Mouse (Mus musculus) midbrain, embryonic 16.5 days (tissue): ENCODE results near the gene Rab6b. TPM values are rescaled to one million over a fixed set of nuclear protein-coding genes. Genes with fewer than 3 reads are reported as not detected.
"Not testable (repeated sequence)": the region's sequence is repeated elsewhere in the genome, so short reads cannot be mapped to it uniquely, and the experiment has no call there.

Experiments
- ATAC-seq: fragments of 200-750 bp; cut with Nextera tagmentation; 2 replicates; pipeline ENCODE4 v1.8.0; 2017; ENCODE audit warnings: moderate TSS enrichment
- H3K27ac ChIP-seq: fragments of 300-500 bp; sonication (generic); 2 replicates; pipeline ENCODE4 v1.5.1; 2014; ENCODE audit warnings: mild to moderate bottlenecking, low read length, mixed read lengths
- H3K27me3 ChIP-seq: fragments of 300-500 bp; sonication (generic); 2 replicates; pipeline ENCODE4 v1.6.1; 2014; ENCODE audit warnings: low read depth, low read length, mixed read lengths; ENCODE audit not compliant: control insufficient read depth, insufficient read depth
- H3K36me3 ChIP-seq: fragments of 300-500 bp; sonication (generic); 2 replicates; pipeline ENCODE4 v1.6.1; 2014; ENCODE audit warnings: mild to moderate bottlenecking, low read length, moderate library complexity, mixed read lengths; ENCODE audit not compliant: control insufficient read depth, insufficient read depth
- H3K4me1 ChIP-seq: fragments of 300-500 bp; sonication (generic); 2 replicates; pipeline ENCODE4 v1.6.1; 2014; ENCODE audit warnings: mild to moderate bottlenecking, low read length, mixed read lengths; ENCODE audit not compliant: control insufficient read depth, insufficient read depth
- H3K4me2 ChIP-seq: fragments of 300-500 bp; sonication (generic); 2 replicates; pipeline ENCODE4 v1.6.1; 2014; ENCODE audit warnings: mild to moderate bottlenecking, low read length, mixed read lengths
- H3K4me3 ChIP-seq: fragments of 300-500 bp; sonication (generic); 2 replicates; pipeline ENCODE4 v1.5.1; 2014; ENCODE audit warnings: low read depth, mild to moderate bottlenecking, low read length, moderate library complexity, mixed read lengths
- H3K9ac ChIP-seq: fragments of 300-500 bp; sonication (generic); 2 replicates; pipeline ENCODE4 v1.6.1; 2014; ENCODE audit warnings: low read depth, low read length, mixed read lengths
- H3K9me3 ChIP-seq: fragments of 300-500 bp; sonication (generic); replicated peaks from 2 replicates; pipeline ENCODE4 v1.6.1; 2014; ENCODE audit warnings: mild to moderate bottlenecking, low read length, mixed read lengths; ENCODE audit not compliant: control insufficient read depth, poor library complexity, severe bottlenecking
- WGBS: fragments of 180-500 bp; shearing (Covaris S2); extraction: QIAGEN DNeasy Blood & Tissue Kit; methylation state at CpG from one replicate; pipeline ENCODE4 v1.1.7; 2014; 5-methylcytosine and 5-hydroxymethylcytosine counted together
- polyA plus RNA-seq: library from polyadenylated mRNA; unstranded; fragments of >200 nt; fragmentation: Nextera tagmentation; extraction: Ambion mirVana; gene quantifications from 2 replicates; pipeline ENCODE4 v1.2.1, GENCODE M21; 2015

Gene Rab6b
- polyA plus RNA-seq, 1 experiment from 2014 or later: 126 TPM

DNA sequence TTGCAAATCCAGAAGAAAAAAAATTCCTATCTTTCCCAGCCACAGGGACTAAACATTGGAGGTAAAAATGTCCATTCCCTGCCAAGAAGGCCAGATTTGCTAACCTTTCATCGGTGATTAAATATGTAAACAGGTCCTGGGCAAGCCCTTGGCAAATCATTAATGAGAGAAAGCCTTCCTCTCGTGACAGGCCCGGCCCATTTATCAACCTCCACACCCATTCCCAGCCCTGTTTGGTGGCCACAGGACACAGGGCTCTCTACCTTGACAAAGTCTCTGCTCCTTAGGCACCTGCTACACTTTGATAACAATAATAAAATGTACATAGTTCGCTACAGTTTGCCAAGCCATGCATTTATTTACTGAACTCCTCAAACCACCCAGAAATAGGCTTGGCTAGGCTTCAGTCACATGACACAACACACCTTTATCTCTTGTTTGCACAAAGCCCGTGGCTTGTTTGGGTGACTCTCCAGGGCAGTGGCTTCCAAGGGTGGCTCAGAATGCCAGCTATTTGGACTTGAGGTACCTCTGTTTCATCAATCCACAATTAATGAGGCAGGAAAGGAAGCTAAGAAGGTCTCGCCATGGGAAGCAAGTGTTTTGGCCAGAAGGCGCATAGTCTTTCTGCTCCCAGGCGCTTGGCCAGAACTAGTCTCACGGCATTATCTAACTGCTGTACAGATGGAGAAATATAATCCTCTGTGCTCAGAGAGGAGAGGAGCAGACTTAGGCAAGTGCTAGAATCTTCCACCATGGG lies 21.3 kb upstream of the Rab6b start:
- Histone ChIP-seq H3K36me3 (no peaks in the 10 kb centered on the region), H3K9ac (no peak overlapping the region), H3K4me2 (no peak overlapping the region), H3K4me3 (no peak overlapping the region), H3K4me1 (peaks cover 2% of the 10 kb centered on the region; the same call in 1 of the 2 replicates), H3K27me3 (no peaks in the 10 kb centered on the region), H3K27ac (no peak overlapping the region), H3K9me3 (no peaks in the 10 kb centered on the region)
- WGBS: 82% methylated on average over 9 of the region's 9 CpGs
- no peak for ATAC-seq

GRCm38 (mm10) chr9:103091039-103091883 lies 20.3 kb upstream of the Rab6b start:
- WGBS: 84% methylated on average over 16 of the region's 16 CpGs

DNA sequence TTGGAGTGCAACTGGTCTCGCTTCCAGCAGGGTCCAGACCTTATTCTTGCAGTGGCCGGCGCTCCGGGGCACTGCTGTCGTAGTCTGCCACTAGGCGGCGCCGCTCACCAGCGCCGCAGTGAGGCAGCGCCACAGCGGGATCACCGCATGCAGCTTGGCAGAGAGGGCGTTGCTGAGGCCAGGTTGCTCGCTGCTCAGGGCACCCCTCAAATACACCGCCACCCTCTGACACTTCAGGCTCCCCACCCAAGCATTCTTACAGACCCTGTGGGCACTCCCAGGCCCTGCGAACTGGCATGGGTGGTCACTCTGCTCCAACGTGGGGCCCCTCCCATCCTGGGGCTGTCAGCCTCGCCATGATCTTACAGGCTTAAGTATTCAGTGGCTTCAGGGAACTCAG lies 19.3 kb upstream of the Rab6b start:
- Histone ChIP-seq H3K4me3 (peak overlapping the region; percentile 48), H3K9me3 (no peaks in the 10 kb centered on the region), H3K27ac (peak overlapping the region; percentile 38; the same call in 1 of the 2 replicates), H3K36me3 (no peaks in the 10 kb centered on the region), H3K4me1 (peaks cover 2% of the 10 kb centered on the region; the same call in 1 of the 2 replicates), H3K27me3 (no peaks in the 10 kb centered on the region), H3K9ac (peak overlapping the region; percentile 79), H3K4me2 (peak overlapping the region; percentile 79)
- WGBS: under 1% methylated on average over 19 of the region's 19 CpGs
- peak; percentile 91 for ATAC-seq

More at GRCm38 (mm10) chr9:103091039-103091883, 20.3 kb upstream of the Rab6b start:
- H3K27me3 ChIP-seq: no peaks in the 10 kb centered on the region
- no peaks in the 10 kb centered on the region for H3K9me3 ChIP-seq
- no peak overlapping the region for H3K9ac ChIP-seq
- H3K4me3 ChIP-seq: no peak overlapping the region
- H3K36me3 ChIP-seq: no peaks in the 10 kb centered on the region
- H3K4me1 ChIP-seq: peaks cover 2% of the 10 kb centered on the region; the same call in 1 of the 2 replicates
- no peak overlapping the region for H3K4me2 ChIP-seq
- no peak overlapping the region for H3K27ac ChIP-seq
- ATAC-seq: no peak

DNA sequence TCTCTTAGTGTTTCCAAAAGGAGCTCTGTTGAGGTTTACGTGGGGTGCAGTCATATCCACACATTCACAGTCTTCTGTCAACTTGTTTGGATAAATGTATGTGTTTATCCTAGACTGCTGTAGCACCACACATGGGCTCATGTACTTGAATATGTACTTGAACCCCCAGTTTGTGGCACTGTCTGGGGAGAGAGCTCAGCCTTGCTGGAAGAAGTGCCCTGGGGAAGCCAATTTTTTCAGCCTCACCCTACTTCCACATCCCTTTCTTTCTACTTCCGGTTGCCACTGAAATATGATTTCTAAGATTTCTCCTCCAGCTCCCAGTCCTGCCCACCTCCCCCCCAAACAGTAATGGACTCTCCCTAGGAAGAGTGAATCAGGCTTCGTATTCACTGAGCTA lies 17.9 kb upstream of the Rab6b start:
- Histone ChIP-seq H3K4me1 (peaks cover 2% of the 10 kb centered on the region; the same call in 1 of the 2 replicates), H3K4me3 (no peak overlapping the region), H3K36me3 (no peaks in the 10 kb centered on the region), H3K9ac (no peak overlapping the region), H3K4me2 (no peak overlapping the region), H3K9me3 (no peaks in the 10 kb centered on the region), H3K27me3 (no peaks in the 10 kb centered on the region), H3K27ac (no peak overlapping the region)
- ATAC-seq: no peak
- 83% methylated on average over 3 of the region's 3 CpGs for WGBS

GRCm38 (mm10) chr9:103108341-103108798 lies 3.2 kb upstream of the Rab6b start:
- Histone ChIP-seq H3K4me2 (peak overlapping the region; percentile 46), H3K9ac (0 out of 2 replicates have a peak overlapping the region, but pooled peaks have one; percentile 23), H3K4me3 (peak overlapping the region; percentile 37), H3K4me1 (peaks cover 16% of the 10 kb centered on the region)
- not testable (repeated sequence) for H3K27me3 ChIP-seq, H3K9me3 ChIP-seq, H3K27ac ChIP-seq, H3K36me3 ChIP-seq
- WGBS: 11% methylated on average over 7 of the region's 14 CpGs
- peak; percentile 53 for ATAC-seq

DNA sequence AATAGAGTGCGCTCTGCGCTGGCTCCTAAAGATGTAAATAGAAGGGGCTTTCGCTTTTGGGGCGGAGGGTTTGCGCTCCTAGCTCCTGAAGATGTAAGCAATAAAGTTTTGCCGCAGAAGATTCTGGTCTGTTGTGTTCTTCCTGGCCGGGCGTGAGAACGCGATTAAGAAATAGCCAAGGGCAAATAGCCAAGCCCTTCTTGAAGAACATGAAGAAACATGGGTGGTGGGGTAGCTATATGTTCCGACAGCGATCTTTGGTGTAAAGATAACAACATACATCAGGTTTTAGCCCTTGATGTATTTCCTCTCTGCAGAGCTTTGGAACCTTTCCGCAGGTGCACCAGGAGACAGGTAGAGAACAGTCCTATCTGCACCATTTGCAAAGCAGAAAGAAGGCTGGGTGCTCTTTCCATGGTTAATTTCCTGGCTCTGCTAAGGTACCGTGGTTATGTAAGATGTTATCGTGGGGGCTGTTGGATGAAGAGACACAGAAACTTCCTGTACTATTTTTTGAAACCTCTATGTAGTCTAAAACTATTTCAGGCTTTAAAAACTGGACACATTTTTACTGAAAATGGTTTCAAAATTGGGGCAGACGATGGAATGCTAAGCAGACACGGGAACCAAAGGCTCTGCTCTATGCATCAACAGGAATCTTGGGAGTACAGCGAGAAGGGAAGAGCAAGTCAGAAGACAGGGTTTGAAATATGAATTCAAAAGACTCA lies 2.5 kb upstream of the Rab6b start:
- no peak for ATAC-seq
- H3K4me1 ChIP-seq: peaks cover 23% of the 10 kb centered on the region

DNA sequence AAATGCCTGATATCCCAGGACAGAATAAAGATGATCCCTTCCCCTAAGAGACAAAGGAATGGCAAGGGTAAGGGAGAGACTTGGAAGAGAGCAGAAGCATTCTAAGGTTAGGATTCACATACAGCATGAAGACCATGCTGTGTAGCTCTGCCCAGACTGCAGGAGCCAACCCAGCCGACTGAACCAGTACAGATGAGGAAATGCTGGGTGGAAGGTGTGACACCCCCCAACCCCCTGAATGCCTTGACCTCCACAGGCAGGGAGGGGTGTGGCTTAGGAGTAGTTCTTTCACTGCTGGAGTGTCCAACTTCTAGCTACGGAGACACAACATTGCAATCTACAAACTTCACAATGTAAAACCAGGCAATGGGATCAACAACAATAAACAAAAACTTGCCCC lies 1.7 kb upstream of the Rab6b start:
- no peaks in the 10 kb centered on the region for H3K36me3 ChIP-seq
- 77% methylated on average over 2 of the region's 2 CpGs for WGBS
- no peak for ATAC-seq

More for the DNA sequence above, 2.5 kb upstream of the Rab6b start:
- peak overlapping the region; percentile 30 for H3K4me3 ChIP-seq
- peak overlapping the region; percentile 37 for H3K9ac ChIP-seq
- 41% methylated on average over 18 of the region's 18 CpGs for whole genome bisulfite sequencing
- no peaks in the 10 kb centered on the region for H3K27me3 ChIP-seq
- H3K9me3 ChIP-seq: no peaks in the 10 kb centered on the region
- no peaks in the 10 kb centered on the region for H3K36me3 ChIP-seq
- H3K4me2 ChIP-seq: peak overlapping the region; percentile 59
- 0 out of 2 replicates have a peak overlapping the region, but pooled peaks have one; percentile 9 for H3K27ac ChIP-seq

DNA sequence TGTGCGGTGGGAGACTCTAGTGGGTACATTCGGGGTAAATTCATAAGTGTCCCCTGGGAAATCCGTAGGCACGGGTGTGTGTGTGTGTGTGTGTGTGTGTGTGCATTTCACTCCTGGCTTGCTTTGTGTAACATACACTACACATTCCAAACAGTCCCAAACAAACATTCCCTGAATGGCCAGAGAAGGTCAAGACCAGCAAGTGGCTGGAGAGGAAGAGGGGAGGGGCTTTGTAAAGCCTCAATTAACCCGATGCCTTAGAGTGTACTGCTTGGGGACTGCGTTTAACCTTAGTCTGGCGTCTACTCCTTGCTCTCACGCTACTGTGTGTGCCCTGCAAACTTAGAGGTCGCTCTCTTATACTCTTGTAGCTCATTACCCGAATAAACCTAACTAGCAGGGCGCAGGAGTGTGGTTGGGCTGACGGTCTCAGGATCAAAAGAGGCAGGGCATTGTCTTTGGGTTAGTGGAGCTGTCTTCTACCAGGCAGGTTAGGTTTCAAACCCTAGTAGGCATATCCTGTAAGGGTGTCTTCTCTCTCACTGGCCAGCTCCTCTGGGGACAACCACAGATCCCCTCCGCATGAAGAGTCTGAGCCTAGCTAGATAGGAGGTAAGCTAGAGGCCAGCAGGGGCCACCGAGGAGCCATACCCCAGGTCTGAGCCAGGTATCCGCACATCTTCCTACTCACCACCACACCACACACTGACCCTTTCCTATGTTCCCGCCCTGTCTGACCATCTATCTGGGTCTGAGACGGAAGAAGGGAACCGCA lies 673 bp upstream of the Rab6b start:
- Histone ChIP-seq H3K9ac (peak overlapping the region; percentile 97), H3K27ac (peak overlapping the region; percentile 95), H3K36me3 (no peaks in the 10 kb centered on the region), H3K9me3 (no peaks in the 10 kb centered on the region), H3K4me3 (peak overlapping the region; percentile 89), H3K4me1 (peaks cover 36% of the 10 kb centered on the region), H3K4me2 (peak overlapping the region; percentile 76), H3K27me3 (no peaks in the 10 kb centered on the region)
- 19% methylated on average over 18 of the region's 18 CpGs for WGBS
- peak; percentile 42 for ATAC-seq

More for the DNA sequence above, 1.7 kb upstream of the Rab6b start:
- no peak overlapping the region for H3K9ac ChIP-seq
- peaks cover 31% of the 10 kb centered on the region for H3K4me1 ChIP-seq
- no peak overlapping the region for H3K4me3 ChIP-seq
- no peak overlapping the region for H3K27ac ChIP-seq
- no peaks in the 10 kb centered on the region for H3K27me3 ChIP-seq
- H3K4me2 ChIP-seq: no peak overlapping the region
- H3K9me3 ChIP-seq: no peaks in the 10 kb centered on the region
